Mouse (Mus musculus): ENCODE results near the gene Tmtc3. TPM values are rescaled to one million over a fixed set of nuclear protein-coding genes. Genes with fewer than 3 reads are reported as not detected.

The Tmtc3 gene
- 9.6 and 10.1 TPM in 2 replicates for polyA plus RNA-seq (2015; fragmentation: Nextera tagmentation; extraction: Ambion mirVana)

GRCm38 (mm10) chr10:100487097-100487978 lies at the start of gene Tmtc3, which contains the start of gene Cep290:
Tmtc3 (minus strand) TSS chr10:100487350.
Cep290 (plus strand) TSS chr10:100487558.
- Histone ChIP-seq H3K9ac (replicated peaks) (peak within 1 kb of the TSS; percentile 75), H3K4me2 (replicated peaks) (peak within 1 kb of the TSS; percentile 89), H3K27me3 (no peaks in the 10 kb centered on the region), H3K4me3 (peak within 1 kb of the TSS; percentile 55), H3K36me3 (no peaks in the 10 kb centered on the region), H3K9me3 (no peaks in the 10 kb centered on the region), H3K4me1 (peaks cover 15% of the 10 kb centered on the region), H3K27ac (replicated peaks) (peak within 1 kb of the TSS; percentile 59)
- peak; percentile 99 for ATAC-seq (replicated peaks)
- WGBS = under 1% methylated on average over 63 of the region's 63 CpGs

- H3K27me3 ChIP-seq = no peaks in the 10 kb centered on the region
- H3K4me3 ChIP-seq = no peak overlapping the region
- no peaks in the 10 kb centered on the region for H3K4me1 ChIP-seq
- H3K36me3 ChIP-seq = 0 out of 2 replicates have a peak, but pooled peaks cover 7% of the 10 kb centered on the region
- H3K4me2 ChIP-seq (replicated peaks) = no peak overlapping the region
- no peak overlapping the region for H3K9ac ChIP-seq (replicated peaks)
- ATAC-seq (replicated peaks) = no peak
- WGBS = 94% methylated on average over 9 of the region's 9 CpGs
- no peaks in the 10 kb centered on the region for H3K9me3 ChIP-seq
- H3K27ac ChIP-seq (replicated peaks) = no peak overlapping the region
Observed at GRCm38 (mm10) chr10:100524499-100525390, 37.6 kb upstream of the Tmtc3 start.

- Histone ChIP-seq H3K9me3 (no peaks in the 10 kb centered on the region), H3K27me3 (no peaks in the 10 kb centered on the region), H3K36me3 (peaks cover 13% of the 10 kb centered on the region; the same call in 1 of the 2 replicates), H3K4me1 (no peaks in the 10 kb centered on the region), H3K27ac (replicated peaks) (no peak overlapping the region), H3K9ac (replicated peaks) (no peak overlapping the region), H3K4me2 (replicated peaks) (no peak overlapping the region), H3K4me3 (no peak overlapping the region)
- 64% methylated on average over 9 of the region's 9 CpGs for WGBS
- no peak for ATAC-seq (replicated peaks)
Observed at GRCm38 (mm10) chr10:100522330-100522729, 35.2 kb upstream of the Tmtc3 start.

GRCm38 (mm10) chr10:100521617-100522016 lies 34.5 kb upstream of the Tmtc3 start:
- Histone ChIP-seq H3K27ac (replicated peaks) (no peak overlapping the region), H3K27me3 (no peaks in the 10 kb centered on the region), H3K4me2 (replicated peaks) (no peak overlapping the region), H3K9me3 (no peaks in the 10 kb centered on the region), H3K4me1 (no peaks in the 10 kb centered on the region), H3K9ac (replicated peaks) (no peak overlapping the region), H3K36me3 (peaks cover 13% of the 10 kb centered on the region; the same call in 1 of the 2 replicates), H3K4me3 (no peak overlapping the region)
- no peak for ATAC-seq (replicated peaks)
- WGBS = 91% methylated on average over 4 of the region's 4 CpGs

GRCm38 (mm10) chr10:100508170-100508569 lies 21.0 kb upstream of the Tmtc3 start:
- no peak overlapping the region for H3K27ac ChIP-seq (replicated peaks)
- H3K4me2 ChIP-seq (replicated peaks) = no peak overlapping the region
- H3K4me1 ChIP-seq = no peaks in the 10 kb centered on the region
- peaks cover 13% of the 10 kb centered on the region; the same call in 1 of the 2 replicates for H3K36me3 ChIP-seq
- WGBS = 88% methylated on average over 1 of the region's 1 CpGs
- H3K4me3 ChIP-seq = no peak overlapping the region
- H3K9me3 ChIP-seq = no peaks in the 10 kb centered on the region
- ATAC-seq (replicated peaks) = no peak
- no peaks in the 10 kb centered on the region for H3K27me3 ChIP-seq
- no peak overlapping the region for H3K9ac ChIP-seq (replicated peaks)

GRCm38 (mm10) chr10:100498309-100498708 lies 11.2 kb upstream of the Tmtc3 start:
- H3K4me3 ChIP-seq = no peak overlapping the region
- no peaks in the 10 kb centered on the region for H3K4me1 ChIP-seq
- no peak overlapping the region for H3K4me2 ChIP-seq (replicated peaks)
- H3K9me3 ChIP-seq = no peaks in the 10 kb centered on the region
- H3K27me3 ChIP-seq = no peaks in the 10 kb centered on the region
- H3K27ac ChIP-seq (replicated peaks) = no peak overlapping the region
- no peak for ATAC-seq (replicated peaks)
- no peak overlapping the region for H3K9ac ChIP-seq (replicated peaks)
- 84% methylated on average over 3 of the region's 3 CpGs for WGBS
- H3K36me3 ChIP-seq = peaks cover 45% of the 10 kb centered on the region

GRCm38 (mm10) chr10:100491916-100492315 lies 4.8 kb upstream of the Tmtc3 start:
- no peaks in the 10 kb centered on the region for H3K9me3 ChIP-seq
- peaks cover 18% of the 10 kb centered on the region for H3K36me3 ChIP-seq
- 93% methylated on average over 7 of the region's 7 CpGs for WGBS
- no peaks in the 10 kb centered on the region for H3K27me3 ChIP-seq
- H3K27ac ChIP-seq (replicated peaks) = no peak overlapping the region
- H3K9ac ChIP-seq (replicated peaks) = no peak overlapping the region
- H3K4me2 ChIP-seq (replicated peaks) = no peak overlapping the region
- ATAC-seq (replicated peaks) = no peak
- H3K4me1 ChIP-seq = peaks cover 6% of the 10 kb centered on the region
- no peak overlapping the region for H3K4me3 ChIP-seq

- no peaks in the 10 kb centered on the region for H3K36me3 ChIP-seq
- H3K4me2 ChIP-seq (replicated peaks) = peak overlapping the region; percentile 89
- H3K4me1 ChIP-seq = peaks cover 15% of the 10 kb centered on the region
- H3K9ac ChIP-seq (replicated peaks) = peak overlapping the region; percentile 75
- under 1% methylated on average over 13 of the region's 13 CpGs for WGBS
- H3K4me3 ChIP-seq = peak overlapping the region; percentile 55
- peak overlapping the region; percentile 59 for H3K27ac ChIP-seq (replicated peaks)
- H3K9me3 ChIP-seq = no peaks in the 10 kb centered on the region
- no peak for ATAC-seq (replicated peaks)
- no peaks in the 10 kb centered on the region for H3K27me3 ChIP-seq
Observed at GRCm38 (mm10) chr10:100486701-100487096, 451 bp downstream of the Tmtc3 start.

GRCm38 (mm10) chr10:100479538-100479937 lies 7.6 kb downstream of the Tmtc3 start:
- no peak for ATAC-seq (replicated peaks)
- Histone ChIP-seq H3K27ac (replicated peaks) (no peak overlapping the region), H3K27me3 (no peaks in the 10 kb centered on the region)

GRCm38 (mm10) chr10:100475040-100475439 lies 12.1 kb downstream of the Tmtc3 start:
- H3K4me1 ChIP-seq = no peaks in the 10 kb centered on the region
- no peaks in the 10 kb centered on the region for H3K27me3 ChIP-seq
- H3K4me2 ChIP-seq (replicated peaks) = no peak overlapping the region
- H3K27ac ChIP-seq (replicated peaks) = no peak overlapping the region
- H3K36me3 ChIP-seq = peaks cover 21% of the 10 kb centered on the region
- WGBS = 53% methylated on average over 3 of the region's 3 CpGs
- H3K4me3 ChIP-seq = no peak overlapping the region
- ATAC-seq (replicated peaks) = no peak
- no peak overlapping the region for H3K9ac ChIP-seq (replicated peaks)
- no peaks in the 10 kb centered on the region for H3K9me3 ChIP-seq

More at GRCm38 (mm10) chr10:100479538-100479937, 7.6 kb downstream of the Tmtc3 start:
- H3K9me3 ChIP-seq = no peaks in the 10 kb centered on the region
- H3K36me3 ChIP-seq = peaks cover 12% of the 10 kb centered on the region
- 91% methylated on average over 3 of the region's 3 CpGs for WGBS
- H3K4me3 ChIP-seq = no peak overlapping the region
- H3K4me2 ChIP-seq (replicated peaks) = no peak overlapping the region
- no peak overlapping the region for H3K9ac ChIP-seq (replicated peaks)
- no peaks in the 10 kb centered on the region for H3K4me1 ChIP-seq

- Histone ChIP-seq H3K36me3 (peaks cover 20% of the 10 kb centered on the region), H3K27ac (replicated peaks) (no peak overlapping the region), H3K9me3 (no peaks in the 10 kb centered on the region), H3K4me3 (no peak overlapping the region), H3K9ac (replicated peaks) (no peak overlapping the region), H3K4me1 (no peaks in the 10 kb centered on the region), H3K27me3 (no peaks in the 10 kb centered on the region), H3K4me2 (replicated peaks) (no peak overlapping the region)
- ATAC-seq (replicated peaks) = no peak
Observed at GRCm38 (mm10) chr10:100460515-100460914, 26.6 kb downstream of the Tmtc3 start.

GRCm38 (mm10) chr10:100449394-100449793 lies 37.8 kb downstream of the Tmtc3 start:
- Histone ChIP-seq H3K9ac (replicated peaks) (no peak overlapping the region), H3K4me3 (no peak overlapping the region), H3K4me2 (replicated peaks) (no peak overlapping the region), H3K9me3 (no peaks in the 10 kb centered on the region), H3K27me3 (no peaks in the 10 kb centered on the region), H3K36me3 (peaks cover 18% of the 10 kb centered on the region; the same call in 1 of the 2 replicates), H3K27ac (replicated peaks) (no peak overlapping the region), H3K4me1 (no peaks in the 10 kb centered on the region)
- ATAC-seq (replicated peaks) = no peak

Measured in forebrain, embryonic 15.5 days (tissue).